Mouse (Mus musculus) megakaryocyte, embryonic 14.5 days (primary cell): ENCODE measurements around the gene Aldh16a1.

Experiments used
- FLI1 ChIP-seq: IDR thresholded peaks from 2 replicates; pipeline ENCODE4 v1.6.1; 2012; ENCODE audit warnings: low read length, inconsistent platforms, mixed read lengths
- GATA1 ChIP-seq: IDR thresholded peaks from 3 replicates; pipeline ENCODE4 v1.6.1; 2012; ENCODE audit warnings: mixed read lengths, low read length, inconsistent platforms, borderline replicate concordance

DNA sequence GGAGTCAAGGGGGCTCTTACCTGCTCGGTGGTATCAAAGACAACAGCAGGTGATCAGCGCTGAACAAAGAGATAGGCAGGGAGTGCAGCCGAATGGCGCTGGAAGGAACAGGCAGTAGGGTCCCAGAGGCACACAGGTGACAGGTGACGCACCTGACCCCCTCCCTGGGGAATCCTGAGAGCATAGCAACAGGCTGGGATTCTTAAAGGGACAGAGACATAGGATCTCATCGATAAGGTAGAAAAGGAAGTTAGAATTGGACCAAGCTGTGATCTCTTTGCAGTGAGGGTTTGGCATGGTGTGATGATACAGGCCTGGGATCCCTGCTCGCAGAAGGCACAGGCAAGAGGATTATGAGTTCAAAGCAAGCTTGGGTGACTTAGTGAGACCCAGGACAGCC is 25.1 kb upstream of the Aldh16a1 start, which contains the start of gene Gfy:
- TF ChIP-seq FLI1 (no peak), GATA1 (no peak)
